Mouse (Mus musculus): ENCODE data around the gene Sec63. TPM values are rescaled to one million over a fixed set of nuclear protein-coding genes. Genes with fewer than 3 reads are reported as not detected.

Gene Sec63
- polyA plus RNA-seq, 1 experiment = 46.8 TPM

DNA sequence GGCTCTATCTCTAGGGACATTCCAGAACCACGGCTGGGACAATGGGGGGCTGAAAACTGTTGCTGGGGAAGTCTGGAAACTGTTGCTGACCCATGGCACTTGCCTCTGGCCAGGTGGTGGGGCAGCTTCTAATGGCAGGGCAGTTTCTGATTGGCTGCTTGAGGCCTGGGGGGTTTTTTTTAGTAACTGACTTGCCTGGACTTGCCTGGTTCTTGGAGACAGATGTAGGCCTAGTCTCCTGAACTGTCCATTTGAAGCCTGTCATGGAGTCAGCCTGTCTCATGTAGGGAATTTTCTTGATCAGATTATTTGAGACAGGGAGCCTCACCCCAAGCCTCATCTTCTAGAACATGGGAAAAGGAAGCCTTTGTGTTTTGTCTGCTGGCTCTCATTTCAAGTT, 84.2 kb downstream of the Sec63 start:
- Histone ChIP-seq H3K27ac (ENCODE audit: insufficient read depth, low read length) (no peak overlapping the region), H3K4me1 (ENCODE audit: control insufficient read depth, insufficient read depth, low read length) (no peaks in the 10 kb centered on the region), H3K4me3 (replicated peaks; ENCODE audit: insufficient read depth, low read depth, low read length) (no peak overlapping the region), H3K27me3 (ENCODE audit: control insufficient read depth, insufficient read depth, low read length) (no peaks in the 10 kb centered on the region)
- no peak for TF ChIP-seq POLR2A (IDR thresholded peaks at IDR 0.05; ENCODE audit: borderline replicate concordance, insufficient read depth, low read length)
- no peak for TF ChIP-seq CTCF (IDR thresholded peaks at IDR 0.05; ENCODE audit: borderline replicate concordance, insufficient read depth, low read depth, low read length)
- no peak for DNase-seq
- 36% methylated on average over 1 of the region's 1 CpGs for WGBS

DNA sequence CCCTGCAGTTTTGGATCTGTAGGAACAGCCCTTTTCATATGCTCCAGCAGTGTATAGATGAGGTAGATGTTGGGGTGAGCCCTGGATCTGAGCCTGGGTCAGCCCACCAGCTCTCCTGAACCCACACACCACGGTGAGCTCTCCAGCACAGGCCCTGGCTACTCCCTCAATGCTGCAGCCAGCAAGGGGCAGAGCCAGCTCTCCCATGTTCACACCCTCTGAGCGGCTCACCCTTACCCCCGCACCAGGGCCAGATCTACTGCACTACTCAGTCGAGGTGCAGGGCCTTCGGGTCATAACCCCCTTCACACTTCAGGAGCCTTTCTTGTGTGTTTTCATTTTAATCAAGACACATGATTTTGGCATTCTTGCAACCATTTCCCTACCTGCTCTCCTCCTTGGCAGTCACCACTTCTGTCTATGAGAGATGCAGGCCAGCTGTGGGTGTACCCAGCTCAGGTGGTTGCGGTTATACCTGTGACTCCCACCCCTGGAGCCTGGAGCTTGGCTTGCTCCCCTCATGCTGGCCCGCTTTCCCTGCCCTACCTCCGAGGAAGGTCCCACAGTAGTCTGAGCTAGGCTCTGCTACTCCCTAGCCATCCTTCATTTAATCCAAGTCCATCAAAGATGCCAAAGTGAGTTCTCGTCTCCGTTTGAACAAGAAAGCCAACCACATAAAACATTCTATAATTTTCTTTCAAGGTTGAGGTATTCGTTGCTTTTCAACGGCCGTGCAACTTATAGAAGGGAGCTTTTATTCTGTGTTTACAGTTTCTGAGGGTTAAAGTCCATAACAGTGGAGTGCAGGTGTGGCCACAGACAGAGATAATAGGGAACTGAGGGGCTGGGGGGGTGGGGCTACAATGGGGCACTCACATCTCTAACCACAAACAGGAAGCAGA, 87.1 kb downstream of the Sec63 start:
- no peak overlapping the region for H3K27ac ChIP-seq (ENCODE audit: insufficient read depth, low read length)
- H3K4me1 ChIP-seq (ENCODE audit: control insufficient read depth, insufficient read depth, low read length) = no peaks in the 10 kb centered on the region
- 91% methylated on average over 13 of the region's 13 CpGs for WGBS
- H3K27me3 ChIP-seq (ENCODE audit: control insufficient read depth, insufficient read depth, low read length) = no peaks in the 10 kb centered on the region
- no peak for DNase-seq
- no peak overlapping the region for H3K4me3 ChIP-seq (replicated peaks; ENCODE audit: insufficient read depth, low read depth, low read length)
- no peak for TF ChIP-seq CTCF (IDR thresholded peaks at IDR 0.05; ENCODE audit: borderline replicate concordance, insufficient read depth, low read depth, low read length)
- TF ChIP-seq POLR2A (IDR thresholded peaks at IDR 0.05; ENCODE audit: borderline replicate concordance, insufficient read depth, low read length) = no peak

DNA sequence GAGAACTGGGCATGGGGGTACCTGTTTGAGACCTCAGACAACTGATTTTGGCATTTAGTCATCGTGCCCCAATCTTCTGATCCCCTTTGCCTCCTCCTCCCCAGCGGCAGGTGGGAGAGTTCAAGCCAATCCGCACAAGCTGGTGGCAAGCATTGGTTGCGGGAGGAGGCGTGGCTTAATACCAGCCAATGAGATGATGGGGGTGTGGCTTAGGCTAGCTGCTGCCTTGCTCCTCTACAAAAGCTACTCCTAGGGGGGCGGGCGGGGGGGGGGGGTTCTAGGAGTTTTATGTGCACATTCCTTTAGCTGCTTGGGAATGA, 87.7 kb downstream of the Sec63 start:
- DNase-seq = no peak
- Histone ChIP-seq H3K27ac (ENCODE audit: insufficient read depth, low read length) (no peak overlapping the region), H3K4me3 (replicated peaks; ENCODE audit: insufficient read depth, low read depth, low read length) (no peak overlapping the region), H3K27me3 (ENCODE audit: control insufficient read depth, insufficient read depth, low read length) (no peaks in the 10 kb centered on the region), H3K4me1 (ENCODE audit: control insufficient read depth, insufficient read depth, low read length) (no peaks in the 10 kb centered on the region)
- WGBS = 89% methylated on average over 7 of the region's 7 CpGs
- TF ChIP-seq CTCF (IDR thresholded peaks at IDR 0.05; ENCODE audit: borderline replicate concordance, insufficient read depth, low read depth, low read length) (no peak), POLR2A (IDR thresholded peaks at IDR 0.05; ENCODE audit: borderline replicate concordance, insufficient read depth, low read length) (no peak)

DNA sequence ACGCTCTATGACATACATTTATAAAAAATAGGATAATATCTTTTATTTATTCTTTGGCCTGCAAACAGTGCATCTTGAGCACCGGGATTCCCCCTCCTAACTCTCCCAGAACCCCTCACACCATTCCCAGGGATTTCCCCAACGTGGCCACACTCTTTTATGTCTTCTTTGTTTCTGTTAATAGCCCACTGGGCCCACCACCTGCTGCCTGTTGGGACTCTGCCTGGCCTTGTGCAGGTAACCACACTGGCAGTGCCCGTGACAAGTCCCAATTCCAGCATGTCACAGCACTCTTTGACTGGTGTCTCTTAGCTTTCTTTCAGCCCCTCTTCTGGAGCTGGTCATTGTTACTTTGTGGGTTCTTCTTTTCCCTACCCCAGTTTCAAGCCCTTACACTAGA, 93.5 kb downstream of the Sec63 start:
- whole genome bisulfite sequencing = 52% methylated on average over 4 of the region's 4 CpGs
- H3K4me3 ChIP-seq (replicated peaks; ENCODE audit: insufficient read depth, low read depth, low read length) = no peak overlapping the region
- no peak overlapping the region for H3K27ac ChIP-seq (ENCODE audit: insufficient read depth, low read length)
- no peaks in the 10 kb centered on the region for H3K27me3 ChIP-seq (ENCODE audit: control insufficient read depth, insufficient read depth, low read length)
- DNase-seq = no peak
- H3K4me1 ChIP-seq (ENCODE audit: control insufficient read depth, insufficient read depth, low read length) = no peaks in the 10 kb centered on the region
- TF ChIP-seq POLR2A (IDR thresholded peaks at IDR 0.05; ENCODE audit: borderline replicate concordance, insufficient read depth, low read length) (no peak), CTCF (IDR thresholded peaks at IDR 0.05; ENCODE audit: borderline replicate concordance, insufficient read depth, low read depth, low read length) (no peak)

DNA sequence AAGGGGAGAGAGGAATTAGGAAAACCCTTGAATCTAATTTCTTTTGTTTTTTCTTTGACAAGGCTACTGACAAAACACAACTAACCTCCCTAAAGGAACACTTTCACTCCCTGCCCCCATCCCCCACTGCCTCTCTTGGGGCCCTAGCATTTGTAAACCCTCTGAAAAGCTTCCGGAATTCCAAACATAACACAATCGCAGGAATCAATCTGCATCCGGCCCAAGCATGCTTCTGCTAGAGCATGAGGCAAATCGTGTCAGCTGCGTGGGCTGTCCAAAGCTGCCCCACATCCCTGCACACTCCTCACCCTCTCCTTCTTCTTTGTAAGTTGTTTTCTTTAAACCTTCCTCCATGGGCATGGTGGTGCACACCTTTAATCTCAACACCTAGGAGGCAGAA, 94.0 kb downstream of the Sec63 start:
- H3K27ac ChIP-seq (ENCODE audit: insufficient read depth, low read length) = no peak overlapping the region

DNA sequence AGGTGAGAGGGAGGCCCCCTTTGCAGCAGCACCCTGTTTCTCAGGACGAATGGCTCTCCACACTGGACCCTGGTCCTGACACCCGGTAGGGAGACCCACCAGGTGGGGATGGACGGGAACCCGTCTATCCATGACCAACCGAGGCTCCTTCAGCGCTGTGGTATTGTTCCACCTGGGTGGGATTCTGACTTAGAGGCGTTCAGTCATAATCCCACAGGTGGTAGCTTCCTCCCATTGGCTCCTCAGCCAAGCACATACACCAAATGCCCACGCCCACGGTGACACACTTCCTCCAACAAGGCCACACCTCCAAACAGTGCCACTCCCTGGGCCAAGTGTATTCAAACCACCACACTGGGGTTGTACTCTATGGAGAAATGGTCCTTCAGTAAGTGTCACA, 95.3 kb downstream of the Sec63 start:
- WGBS = 97% methylated on average over 9 of the region's 9 CpGs
- Histone ChIP-seq H3K27ac (ENCODE audit: insufficient read depth, low read length) (no peak overlapping the region), H3K27me3 (ENCODE audit: control insufficient read depth, insufficient read depth, low read length) (peaks cover 2% of the 10 kb centered on the region; the same call in 1 of the 2 replicates), H3K4me1 (ENCODE audit: control insufficient read depth, insufficient read depth, low read length) (no peaks in the 10 kb centered on the region), H3K4me3 (replicated peaks; ENCODE audit: insufficient read depth, low read depth, low read length) (no peak overlapping the region)
- no peak for DNase-seq
- TF ChIP-seq CTCF (IDR thresholded peaks at IDR 0.05; ENCODE audit: borderline replicate concordance, insufficient read depth, low read depth, low read length) = no peak
- TF ChIP-seq POLR2A (IDR thresholded peaks at IDR 0.05; ENCODE audit: borderline replicate concordance, insufficient read depth, low read length) = no peak

More for the DNA sequence above, 94.0 kb downstream of the Sec63 start:
- WGBS = 61% methylated on average over 5 of the region's 5 CpGs
- H3K4me3 ChIP-seq (replicated peaks; ENCODE audit: insufficient read depth, low read depth, low read length) = no peak overlapping the region
- H3K27me3 ChIP-seq (ENCODE audit: control insufficient read depth, insufficient read depth, low read length) = no peaks in the 10 kb centered on the region
- TF ChIP-seq CTCF (IDR thresholded peaks at IDR 0.05; ENCODE audit: borderline replicate concordance, insufficient read depth, low read depth, low read length) = no peak
- no peak for TF ChIP-seq POLR2A (IDR thresholded peaks at IDR 0.05; ENCODE audit: borderline replicate concordance, insufficient read depth, low read length)
- no peak for DNase-seq
- H3K4me1 ChIP-seq (ENCODE audit: control insufficient read depth, insufficient read depth, low read length) = no peaks in the 10 kb centered on the region

DNA sequence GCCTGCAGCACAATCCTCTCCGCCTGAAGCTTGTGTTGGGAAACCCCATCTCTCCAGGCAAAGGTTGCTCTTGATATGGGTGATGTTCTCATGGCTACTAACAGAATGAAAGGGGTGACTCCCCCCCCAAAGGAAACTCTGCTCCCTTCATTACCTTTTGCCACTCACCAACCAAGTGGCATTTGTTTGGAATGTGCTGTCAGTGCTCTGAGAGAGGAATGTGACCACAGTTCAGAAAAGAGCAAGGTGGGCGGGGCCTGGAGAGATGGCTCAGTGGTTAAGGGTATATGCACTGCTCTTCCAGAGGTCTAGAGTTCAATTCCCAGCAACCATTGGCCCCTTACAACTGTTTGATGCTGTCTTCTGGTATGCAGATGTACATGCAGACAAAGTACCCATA, 95.7 kb downstream of the Sec63 start:
- DNase-seq = no peak
- WGBS = 99% methylated on average over 2 of the region's 2 CpGs
- no peak for TF ChIP-seq CTCF (IDR thresholded peaks at IDR 0.05; ENCODE audit: borderline replicate concordance, insufficient read depth, low read depth, low read length)
- TF ChIP-seq POLR2A (IDR thresholded peaks at IDR 0.05; ENCODE audit: borderline replicate concordance, insufficient read depth, low read length) = no peak

DNA sequence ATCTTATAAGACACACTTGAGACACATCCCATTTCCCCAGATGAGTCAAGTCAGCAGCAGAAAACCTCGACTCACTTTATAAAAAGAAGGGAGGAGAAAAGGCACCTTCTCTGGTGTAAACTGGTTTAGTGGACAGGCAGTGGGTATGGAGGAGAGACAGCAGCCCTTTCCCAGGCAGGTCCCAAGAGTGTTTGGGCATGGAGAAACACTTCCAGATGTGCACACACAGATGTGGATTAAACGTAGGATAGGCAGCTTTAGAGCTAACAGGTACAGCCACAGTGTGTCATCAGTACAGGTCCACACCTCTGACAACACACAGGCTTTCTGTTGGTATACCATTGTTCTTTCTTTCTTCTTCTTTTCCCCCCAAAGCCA, 98.5 kb downstream of the Sec63 start:
- Histone ChIP-seq H3K27me3 (ENCODE audit: control insufficient read depth, insufficient read depth, low read length) (peaks cover 2% of the 10 kb centered on the region; the same call in 1 of the 2 replicates), H3K27ac (ENCODE audit: insufficient read depth, low read length) (no peak overlapping the region), H3K4me3 (replicated peaks; ENCODE audit: insufficient read depth, low read depth, low read length) (no peak overlapping the region), H3K4me1 (ENCODE audit: control insufficient read depth, insufficient read depth, low read length) (no peaks in the 10 kb centered on the region)
- DNase-seq = no peak
- WGBS = 71% methylated on average over 2 of the region's 2 CpGs
- TF ChIP-seq CTCF (IDR thresholded peaks at IDR 0.05; ENCODE audit: borderline replicate concordance, insufficient read depth, low read depth, low read length) = no peak
- no peak for TF ChIP-seq POLR2A (IDR thresholded peaks at IDR 0.05; ENCODE audit: borderline replicate concordance, insufficient read depth, low read length)

More for the DNA sequence above, 95.7 kb downstream of the Sec63 start:
- H3K4me1 ChIP-seq (ENCODE audit: control insufficient read depth, insufficient read depth, low read length) = no peaks in the 10 kb centered on the region
- no peak overlapping the region for H3K27ac ChIP-seq (ENCODE audit: insufficient read depth, low read length)
- H3K4me3 ChIP-seq (replicated peaks; ENCODE audit: insufficient read depth, low read depth, low read length) = no peak overlapping the region
- H3K27me3 ChIP-seq (ENCODE audit: control insufficient read depth, insufficient read depth, low read length) = peaks cover 2% of the 10 kb centered on the region; the same call in 1 of the 2 replicates

Measured in cerebellum, adult 2 months (tissue).